Mouse (Mus musculus) heart, postnatal 0 days (tissue): ENCODE results near the gene Copg2.

Source experiments
- CTCF ChIP-seq: IDR thresholded peaks from 2 replicates; pipeline ENCODE4 v1.5.1; 2016; ENCODE audit warnings: antibody characterized with exemption, control low read depth, low read depth
- EP300 ChIP-seq: IDR thresholded peaks from 2 replicates; pipeline ENCODE4 v1.6.1; 2016; ENCODE audit warnings: antibody characterized with exemption, low read depth

GRCm38 (mm10) chr6:30883491-30883890 lies 13.1 kb downstream of the Copg2 start:
- TF ChIP-seq CTCF = no peak
- no peak for TF ChIP-seq EP300
